Mouse (Mus musculus): ENCODE data around the gene Bola3.

- no peak for TF ChIP-seq CTCF (IDR thresholded peaks at IDR 0.05; ENCODE audit: low read depth)
- TF ChIP-seq EP300 (IDR thresholded peaks at IDR 0.05; ENCODE audit: low read depth), result no peak
These were observed 33.7 kb upstream of the Bola3 start for GRCm38 (mm10) chr6:83315293-83315692.

All from liver, postnatal 0 days (tissue).